Mouse (Mus musculus) hindbrain, embryonic 10.5 days (tissue): ENCODE data around the gene Isyna1. TPM values are rescaled to one million over a fixed set of nuclear protein-coding genes. Genes with fewer than 3 reads are reported as not detected.

ENCODE experiments used
- DNase-seq: peaks from one replicate; pipeline ENCODE4 v3.0.0-alpha.2; 2017; ENCODE audit warnings: low spot score
- H3K27ac ChIP-seq: fragments of 300-500 bp; sonication (generic); 2 replicates; pipeline ENCODE4 v1.5.1; 2016; ENCODE audit warnings: mild to moderate bottlenecking, moderate library complexity
- H3K27me3 ChIP-seq: fragments of 300-500 bp; sonication (generic); 2 replicates; pipeline ENCODE4 v1.6.1; 2016; ENCODE audit warnings: mild to moderate bottlenecking; ENCODE audit not compliant: poor library complexity, insufficient read depth, severe bottlenecking
- H3K36me3 ChIP-seq: fragments of 300-500 bp; sonication (generic); 2 replicates; pipeline ENCODE4 v1.6.1; 2016; ENCODE audit warnings: mild to moderate bottlenecking, moderate library complexity
- H3K4me1 ChIP-seq: fragments of 300-500 bp; sonication (generic); replicated peaks from 2 replicates; pipeline ENCODE4 v1.6.1; 2016; ENCODE audit warnings: mild to moderate bottlenecking
- H3K4me3 ChIP-seq: fragments of 300-500 bp; sonication (generic); 2 replicates; pipeline ENCODE4 v1.5.1; 2016; ENCODE audit warnings: mild to moderate bottlenecking, moderate library complexity
- H3K9me3 ChIP-seq: fragments of 300-500 bp; sonication (generic); 2 replicates; pipeline ENCODE4 v1.6.1; 2016; ENCODE audit warnings: mild to moderate bottlenecking, moderate library complexity
- WGBS: fragments of 180-500 bp; shearing (Covaris S2); methylation state at CpG from one replicate; pipeline ENCODE4 v1.1.7; 2016; 5-methylcytosine and 5-hydroxymethylcytosine counted together
- polyA plus RNA-seq: library from polyadenylated mRNA; unstranded; fragments of >200 nt; fragmentation: Nextera tagmentation; extraction: Ambion mirVana; gene quantifications from 2 replicates; pipeline ENCODE4 v1.2.1, GENCODE M21; 2016

The Isyna1 gene
- polyA plus RNA-seq, 1 experiment from 2014 or later: 158 TPM

GRCm38 (mm10) chr8:70561357-70561756, 32.8 kb upstream of the Isyna1 start:
- H3K4me3 ChIP-seq: no peak overlapping the region
- H3K27ac ChIP-seq: 0 out of 2 replicates have a peak overlapping the region, but pooled peaks have one; percentile 35
- no peaks in the 10 kb centered on the region for H3K36me3 ChIP-seq
- no peaks in the 10 kb centered on the region for H3K9me3 ChIP-seq
- no peaks in the 10 kb centered on the region for H3K27me3 ChIP-seq
- peaks cover 43% of the 10 kb centered on the region for H3K4me1 ChIP-seq
- WGBS: 75% methylated on average over 4 of the region's 4 CpGs
- no peak for DNase-seq

- H3K4me3 ChIP-seq: no peak overlapping the region
- H3K9me3 ChIP-seq: no peaks in the 10 kb centered on the region
- H3K36me3 ChIP-seq: no peaks in the 10 kb centered on the region
- H3K27ac ChIP-seq: peak overlapping the region; percentile 56; the same call in 1 of the 2 replicates
- H3K27me3 ChIP-seq: no peaks in the 10 kb centered on the region
- peaks cover 43% of the 10 kb centered on the region for H3K4me1 ChIP-seq
- DNase-seq: no peak
- 74% methylated on average over 7 of the region's 7 CpGs for WGBS
Observed at GRCm38 (mm10) chr8:70561809-70562535, 32.2 kb upstream of the Isyna1 start.

GRCm38 (mm10) chr8:70562802-70563201, 31.4 kb upstream of the Isyna1 start:
- H3K27me3 ChIP-seq: no peaks in the 10 kb centered on the region
- no peak for DNase-seq
- WGBS: 81% methylated on average over 3 of the region's 3 CpGs
- no peaks in the 10 kb centered on the region for H3K36me3 ChIP-seq
- H3K27ac ChIP-seq: no peak overlapping the region
- H3K4me3 ChIP-seq: no peak overlapping the region
- H3K4me1 ChIP-seq: peaks cover 43% of the 10 kb centered on the region
- no peaks in the 10 kb centered on the region for H3K9me3 ChIP-seq

- H3K4me3 ChIP-seq: no peak overlapping the region
- no peaks in the 10 kb centered on the region for H3K9me3 ChIP-seq
- 90% methylated on average over 6 of the region's 6 CpGs for WGBS
- DNase-seq: no peak
- H3K27me3 ChIP-seq: no peaks in the 10 kb centered on the region
- H3K4me1 ChIP-seq: peaks cover 37% of the 10 kb centered on the region
- H3K36me3 ChIP-seq: no peaks in the 10 kb centered on the region
- no peak overlapping the region for H3K27ac ChIP-seq
Observed at GRCm38 (mm10) chr8:70563763-70564387, 30.3 kb upstream of the Isyna1 start.

- Histone ChIP-seq H3K27me3 (no peaks in the 10 kb centered on the region), H3K36me3 (no peaks in the 10 kb centered on the region), H3K4me1 (peaks cover 37% of the 10 kb centered on the region), H3K27ac (no peak overlapping the region), H3K9me3 (no peaks in the 10 kb centered on the region), H3K4me3 (no peak overlapping the region)
- no peak for DNase-seq
- 84% methylated on average over 3 of the region's 3 CpGs for WGBS
Observed at GRCm38 (mm10) chr8:70564696-70565235, 29.4 kb upstream of the Isyna1 start.

- WGBS: 82% methylated on average over 3 of the region's 3 CpGs
- H3K4me3 ChIP-seq: no peak overlapping the region
- H3K36me3 ChIP-seq: no peaks in the 10 kb centered on the region
- DNase-seq: no peak
- no peaks in the 10 kb centered on the region for H3K27me3 ChIP-seq
- H3K27ac ChIP-seq: no peak overlapping the region
- H3K9me3 ChIP-seq: no peaks in the 10 kb centered on the region
- peaks cover 32% of the 10 kb centered on the region for H3K4me1 ChIP-seq
Observed at GRCm38 (mm10) chr8:70565561-70565960, 28.6 kb upstream of the Isyna1 start.

GRCm38 (mm10) chr8:70570360-70570759, 23.8 kb upstream of the Isyna1 start:
- DNase-seq: no peak
- H3K4me3 ChIP-seq: no peak overlapping the region
- H3K9me3 ChIP-seq: no peaks in the 10 kb centered on the region
- H3K36me3 ChIP-seq: peaks cover 26% of the 10 kb centered on the region
- no peaks in the 10 kb centered on the region for H3K27me3 ChIP-seq
- no peak overlapping the region for H3K27ac ChIP-seq
- peaks cover 19% of the 10 kb centered on the region for H3K4me1 ChIP-seq

GRCm38 (mm10) chr8:70570990-70571389, 23.2 kb upstream of the Isyna1 start:
- Histone ChIP-seq H3K4me3 (no peak overlapping the region), H3K4me1 (peaks cover 15% of the 10 kb centered on the region), H3K27ac (0 out of 2 replicates have a peak overlapping the region, but pooled peaks have one; percentile 12), H3K36me3 (peaks cover 26% of the 10 kb centered on the region), H3K27me3 (no peaks in the 10 kb centered on the region), H3K9me3 (no peaks in the 10 kb centered on the region)
- DNase-seq: no peak
- WGBS: 84% methylated on average over 6 of the region's 6 CpGs

GRCm38 (mm10) chr8:70574302-70574701, 19.9 kb upstream of the Isyna1 start:
- H3K27me3 ChIP-seq: no peaks in the 10 kb centered on the region
- peaks cover 50% of the 10 kb centered on the region for H3K36me3 ChIP-seq
- H3K9me3 ChIP-seq: no peaks in the 10 kb centered on the region
- DNase-seq: no peak
- peaks cover 15% of the 10 kb centered on the region for H3K4me1 ChIP-seq
- H3K4me3 ChIP-seq: no peak overlapping the region
- H3K27ac ChIP-seq: no peak overlapping the region

GRCm38 (mm10) chr8:70574915-70575314, 19.3 kb upstream of the Isyna1 start:
- 87% methylated on average over 4 of the region's 4 CpGs for whole genome bisulfite sequencing
- Histone ChIP-seq H3K36me3 (peaks cover 53% of the 10 kb centered on the region), H3K9me3 (no peaks in the 10 kb centered on the region), H3K4me1 (peaks cover 15% of the 10 kb centered on the region), H3K27ac (no peak overlapping the region), H3K4me3 (no peak overlapping the region), H3K27me3 (no peaks in the 10 kb centered on the region)
- DNase-seq: no peak

GRCm38 (mm10) chr8:70577207-70577606, 17.0 kb upstream of the Isyna1 start:
- Histone ChIP-seq H3K4me3 (no peak overlapping the region), H3K36me3 (peaks cover 76% of the 10 kb centered on the region), H3K4me1 (0 out of 2 replicates have a peak, but pooled peaks cover 3% of the 10 kb centered on the region), H3K27ac (no peak overlapping the region), H3K9me3 (no peaks in the 10 kb centered on the region), H3K27me3 (no peaks in the 10 kb centered on the region)
- no peak for DNase-seq
- WGBS: 95% methylated on average over 3 of the region's 3 CpGs

- H3K4me1 ChIP-seq: no peaks in the 10 kb centered on the region
- H3K27me3 ChIP-seq: no peaks in the 10 kb centered on the region
- H3K9me3 ChIP-seq: no peaks in the 10 kb centered on the region
- no peak overlapping the region for H3K27ac ChIP-seq
- WGBS: 93% methylated on average over 18 of the region's 18 CpGs
- DNase-seq: no peak
- H3K4me3 ChIP-seq: no peak overlapping the region
- H3K36me3 ChIP-seq: peaks cover 97% of the 10 kb centered on the region
Observed at GRCm38 (mm10) chr8:70583476-70584387, 10.4 kb upstream of the Isyna1 start.
